Mouse (Mus musculus) MEL (cell line): ENCODE measurements around the gene Eprs.

Source experiments
- CHD2 ChIP-seq: IDR thresholded peaks from 2 replicates; pipeline ENCODE4 v1.6.1; 2011; ENCODE audit warnings: low read length, improper control_type of control experiment
- CTCF ChIP-seq, 3 experiments: IDR thresholded peaks in 2 of 3; conservative IDR thresholded peaks in 1 of 3; 2 replicates each; pipeline ENCODE4 v1.5.1; 2011 to 2012; ENCODE audit warnings: low read length in 3 of 3, low read depth in 2 of 3, mild to moderate bottlenecking in 2 of 3, improper control_type of control experiment in 1 of 3, inconsistent platforms in 1 of 3, mixed read lengths in 1 of 3, moderate library complexity in 1 of 3; ENCODE audit not compliant: control insufficient read depth in 1 of 3, insufficient read depth in 1 of 3, poor library complexity in 1 of 3, severe bottlenecking in 1 of 3
- EP300 ChIP-seq, 2 experiments: IDR thresholded peaks; 2 replicates each; pipeline ENCODE4 v1.6.1; 2011; ENCODE audit warnings: improper control_type of control experiment in 2 of 2, low read length in 2 of 2, low read depth in 1 of 2, mild to moderate bottlenecking in 1 of 2
- GABPA ChIP-seq: IDR thresholded peaks from 2 replicates; pipeline ENCODE4 v1.6.1; 2012; ENCODE audit warnings: low read depth, mild to moderate bottlenecking, inconsistent platforms, low read length, improper control_type of control experiment, moderate library complexity
- POLR2A ChIP-seq, 2 experiments: IDR thresholded peaks; 2 replicates each; pipeline ENCODE4 v1.6.1; 2011 to 2012; ENCODE audit warnings: low read length in 2 of 2, mild to moderate bottlenecking in 2 of 2, control low read depth in 1 of 2, improper control_type of control experiment in 1 of 2, low read depth in 1 of 2, moderate library complexity in 1 of 2; ENCODE audit not compliant: control insufficient read depth in 1 of 2, insufficient read depth in 1 of 2, poor library complexity in 1 of 2
- TBP ChIP-seq: IDR thresholded peaks from 2 replicates; pipeline ENCODE4 v1.8.0; 2011; ENCODE audit warnings: low read depth, low read length, improper control_type of control experiment
- ZC3H11A ChIP-seq: IDR thresholded peaks from 2 replicates; pipeline ENCODE4 v1.6.1; 2012; ENCODE audit warnings: low read depth, mild to moderate bottlenecking, inconsistent platforms, low read length, improper control_type of control experiment

GRCm38 (mm10) chr1:185454955-185455701 lies 92.3 kb downstream of the Eprs start:
- TF ChIP-seq EP300 (IDR thresholded peaks at IDR 0.05; ENCODE audit: low read depth in 1 of 2, low read length in 2 of 2) (no peak), CTCF (IDR thresholded peaks at IDR 0.05 in 2 of 3, conservative IDR thresholded peaks at IDR 0.05 in 1 of 3; ENCODE audit: control insufficient read depth in 1 of 3, insufficient read depth in 1 of 3, low read depth in 2 of 3, low read length in 3 of 3, poor library complexity in 1 of 3, severe bottlenecking in 1 of 3) (no peak), TBP (no peak), POLR2A (IDR thresholded peaks at IDR 0.05; ENCODE audit: control insufficient read depth in 1 of 2, insufficient read depth in 1 of 2, low read depth in 1 of 2, low read length in 2 of 2, poor library complexity in 1 of 2) (no peak; a peak in 2 of 4 replicates), CHD2 (no peak), GABPA (no peak), ZC3H11A (no peak)
